Mouse (Mus musculus): ENCODE data around the gene Fkbp5.
"Not testable (repeated sequence)": the region's sequence is repeated elsewhere in the genome, so short reads cannot be mapped to it uniquely, and the experiment has no call there.

Fkbp5 gene

DNA sequence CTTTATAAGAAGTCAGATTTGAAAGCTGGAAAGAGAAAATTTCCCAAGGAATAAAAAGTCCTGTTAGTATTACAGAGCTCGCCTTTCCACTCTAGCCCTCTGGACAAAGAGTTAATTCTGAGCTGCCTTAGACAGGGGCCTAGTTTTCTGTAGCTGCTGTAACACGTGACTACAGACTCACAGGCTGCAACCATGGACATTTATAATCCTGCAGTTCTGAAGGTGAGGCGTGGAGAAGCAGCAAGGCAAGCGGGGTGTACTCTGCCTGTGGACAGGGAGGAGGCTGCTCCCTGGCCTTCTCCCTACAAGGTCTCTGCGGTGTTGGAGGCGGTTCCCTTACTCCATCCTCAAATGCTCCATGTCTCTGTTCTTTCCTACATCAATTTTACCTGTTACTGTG is 64.4 kb downstream of the Fkbp5 start:
- peak; percentile 22 to 70 for DNase-seq

DNA sequence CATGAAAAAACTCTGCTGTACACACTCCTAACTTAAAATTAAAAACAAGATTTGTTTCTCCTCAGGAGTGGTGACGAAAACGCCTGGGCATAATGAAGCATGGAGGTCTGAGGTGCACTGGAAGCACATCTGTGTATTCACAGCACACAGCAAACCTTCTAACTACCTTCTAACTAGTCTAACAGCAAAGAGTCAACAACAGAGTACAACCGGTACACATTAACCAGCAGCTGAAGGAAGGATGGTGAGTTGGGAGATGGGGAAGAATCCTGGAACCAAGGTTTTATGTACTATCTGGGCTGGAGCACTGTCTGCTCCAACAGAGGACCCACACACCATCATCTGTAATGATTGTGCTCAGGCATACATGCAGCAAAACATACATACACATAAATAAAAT is 65.4 kb downstream of the Fkbp5 start:
- DNase-seq, result no peak

DNA sequence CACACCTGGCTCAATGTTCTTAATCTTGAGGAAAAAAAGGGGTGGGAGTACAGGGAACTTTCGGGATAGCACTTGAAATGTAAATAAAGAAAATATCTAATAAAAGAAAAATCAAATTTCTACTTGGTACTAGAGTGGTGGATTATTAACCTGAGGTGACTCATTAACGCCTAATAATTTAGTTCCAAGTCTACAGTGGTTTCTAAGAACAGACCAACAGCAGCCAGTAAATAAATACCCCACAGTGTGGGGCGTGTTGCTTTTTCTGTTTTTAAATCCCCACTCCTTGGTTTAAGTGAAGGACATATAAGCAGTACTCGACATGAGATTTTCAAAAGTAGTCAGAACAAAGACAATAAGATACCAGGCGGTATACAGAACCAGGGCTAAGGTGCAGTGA is 65.8 kb downstream of the Fkbp5 start:
- peak; percentile 32 to 60 for DNase-seq

DNA sequence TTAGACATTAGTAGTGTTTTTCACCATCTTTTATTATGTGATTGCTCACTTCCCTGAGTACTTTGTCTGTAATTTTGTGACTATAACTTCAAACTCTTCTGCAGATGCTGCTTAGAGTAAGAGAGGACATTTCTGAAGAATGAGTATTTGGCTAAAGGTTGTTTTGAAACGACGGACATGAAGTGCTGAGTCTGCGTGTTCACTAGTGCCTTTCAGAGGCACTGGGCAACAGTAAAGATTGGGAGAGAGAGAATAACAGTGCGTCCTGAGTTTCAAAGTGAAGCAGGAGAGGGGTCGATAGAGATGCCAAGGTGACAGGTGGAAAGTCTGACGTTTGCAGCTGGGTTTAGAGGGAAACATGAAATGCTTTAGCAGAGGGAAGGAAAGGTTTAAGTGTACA is 69.1 kb downstream of the Fkbp5 start:
- DNase-seq, result no peak

DNA sequence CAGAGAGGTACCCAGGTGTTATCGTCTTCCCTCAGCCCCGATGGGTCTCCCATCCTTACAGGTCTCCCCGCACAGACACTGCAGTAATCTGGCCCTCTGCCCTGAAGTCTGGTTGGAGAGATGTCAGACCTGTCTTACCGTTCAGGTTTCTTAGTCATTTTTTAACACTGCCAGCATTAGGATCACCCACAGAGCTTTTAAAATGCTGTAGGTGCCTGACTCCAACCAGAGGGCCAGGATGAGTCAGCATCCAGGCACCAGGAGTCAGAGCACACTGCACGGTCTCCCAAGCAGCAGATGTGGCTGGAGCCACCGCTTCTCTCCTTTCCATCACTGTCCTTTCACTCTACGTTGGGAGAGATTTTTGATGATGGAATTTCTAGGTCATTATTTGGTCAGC is 69.5 kb downstream of the Fkbp5 start:
- DNase-seq, result peak; percentile 41 to 64

DNA sequence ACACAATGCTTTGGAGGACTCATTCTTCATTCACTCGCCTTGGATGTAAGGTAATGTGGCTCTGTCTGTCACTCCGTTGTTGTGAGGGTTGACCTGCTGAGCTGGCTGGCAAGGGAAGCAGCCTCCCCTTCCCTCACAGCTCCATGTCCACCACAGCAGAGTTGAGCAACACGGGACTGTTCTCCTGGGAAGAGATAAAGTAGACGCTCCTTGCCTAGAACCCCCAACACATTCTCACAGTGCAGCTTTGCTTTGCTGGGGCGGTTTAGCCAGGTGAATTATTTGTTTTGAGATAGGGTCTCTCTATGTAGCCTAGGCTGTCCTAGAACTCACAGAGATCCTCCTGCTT is 70.5 kb downstream of the Fkbp5 start:
- no peak for DNase-seq

DNA sequence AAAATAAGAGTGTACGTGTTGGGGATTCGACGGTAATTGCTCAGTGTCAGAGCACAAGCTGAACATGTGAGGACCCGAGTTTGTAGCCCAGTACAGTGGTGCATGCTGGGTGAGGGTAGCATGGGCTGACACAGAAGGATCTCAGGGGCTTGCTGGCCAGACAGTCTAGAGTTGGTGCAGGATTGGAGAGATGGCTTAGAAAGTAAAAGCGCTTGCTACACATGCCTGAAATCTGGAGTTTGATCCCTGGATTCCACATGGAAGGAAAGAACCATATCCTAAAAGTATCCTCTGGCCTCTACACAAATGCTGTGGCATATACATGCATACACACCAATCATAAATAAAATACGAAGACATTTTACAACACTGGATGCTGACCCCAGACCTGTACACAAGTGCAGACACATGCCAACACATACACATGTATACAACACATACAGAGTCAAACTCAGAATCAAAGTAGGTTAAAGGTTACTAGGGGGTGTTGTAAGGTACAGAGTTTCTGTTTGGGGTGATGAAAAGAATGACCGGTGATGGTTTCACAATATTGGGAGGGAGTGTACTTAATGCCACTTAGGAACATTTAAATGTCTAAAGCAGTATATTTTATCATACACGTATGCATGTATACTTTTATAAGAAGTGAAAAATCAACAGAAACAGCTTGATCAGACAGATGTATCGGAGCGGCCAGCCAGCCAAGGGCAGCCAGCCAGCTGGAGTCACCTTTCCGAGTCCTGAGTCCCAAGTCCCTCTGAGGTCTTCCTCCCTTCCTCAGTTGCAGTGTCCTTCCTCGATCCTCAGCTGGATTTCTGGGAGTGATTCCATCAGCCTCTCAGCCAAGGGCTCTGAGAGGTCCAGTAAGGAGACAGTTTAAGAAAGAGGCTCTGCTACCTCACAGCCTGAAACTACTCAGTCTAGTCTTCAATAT is 71.2 kb downstream of the Fkbp5 start:
- DNase-seq, result peak; percentile 59 to 74

DNA sequence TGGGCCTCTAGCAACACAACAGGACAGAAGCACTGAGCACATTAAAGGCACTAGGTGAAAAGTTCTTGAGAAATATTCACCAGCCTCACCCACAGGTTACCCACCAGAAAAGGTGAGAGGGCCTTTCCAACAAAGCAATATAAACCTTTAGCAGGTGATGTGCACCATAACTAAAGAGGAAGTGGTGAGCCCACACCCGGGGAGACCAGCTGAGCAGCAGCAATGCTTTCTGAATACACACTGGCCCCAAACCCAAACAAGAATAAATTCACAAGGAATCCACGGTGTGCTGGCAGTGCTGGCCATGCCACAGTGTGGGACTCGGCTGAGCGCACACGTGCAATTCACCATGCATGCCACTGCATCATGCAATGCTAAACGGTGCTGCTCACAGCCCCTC is 74.7 kb downstream of the Fkbp5 start:
- DNase-seq, result no peak

DNA sequence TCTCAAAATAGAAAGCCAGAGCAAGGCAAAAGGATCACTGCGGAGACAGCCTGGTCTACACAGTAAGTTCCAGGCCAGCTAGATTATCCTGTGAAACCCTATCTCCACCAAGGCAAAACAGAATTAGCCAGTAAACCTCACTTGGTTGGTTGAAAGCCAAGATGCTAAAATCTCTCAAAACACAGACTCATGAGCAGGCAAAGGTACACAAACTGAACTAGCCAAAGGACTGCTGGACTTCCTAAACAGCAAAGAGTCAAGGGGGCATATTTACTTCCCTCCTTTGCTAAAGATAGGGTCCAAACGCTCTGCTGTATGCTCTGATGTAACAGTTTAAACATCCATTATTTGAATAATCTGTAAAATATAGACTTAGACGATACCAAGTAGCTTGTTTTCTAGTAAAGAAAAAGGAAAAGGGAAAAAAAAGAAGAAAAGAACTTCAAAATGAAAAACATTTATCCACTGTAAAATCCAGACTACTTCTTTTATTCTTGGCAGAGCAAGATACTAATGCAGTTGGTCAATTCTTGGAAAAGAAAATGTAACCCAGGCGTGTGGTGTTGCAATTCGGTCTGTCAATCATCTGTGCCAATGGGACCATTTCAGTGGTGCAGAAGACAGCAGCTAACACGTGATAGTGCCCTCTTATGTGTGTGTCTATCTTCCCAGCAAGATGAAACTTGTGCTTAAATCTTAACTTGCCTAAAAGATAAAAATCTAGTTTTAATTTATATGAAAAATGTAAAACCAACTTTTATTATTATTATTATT is 78.8 kb downstream of the Fkbp5 start:
- no peak for DNase-seq

DNA sequence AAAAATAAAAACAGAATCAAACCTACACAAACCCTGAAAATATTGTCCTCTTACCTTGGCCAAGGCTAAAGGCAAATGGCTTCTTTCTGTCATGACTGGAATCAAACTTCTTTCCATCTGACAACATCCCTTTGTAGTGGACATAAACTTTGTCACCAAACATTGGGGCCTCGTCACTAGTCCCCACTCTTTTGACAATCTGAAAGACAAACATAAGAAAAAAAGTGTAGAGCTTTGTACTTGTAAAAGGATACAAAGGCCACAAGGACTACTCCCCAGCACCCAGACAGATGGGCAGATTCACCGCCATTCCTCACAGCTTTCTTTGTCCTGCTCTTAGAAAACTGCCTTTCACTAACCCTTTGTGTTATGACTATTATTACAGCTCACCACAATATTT is 79.4 kb downstream of the Fkbp5 start:
- no peak for DNase-seq

DNA sequence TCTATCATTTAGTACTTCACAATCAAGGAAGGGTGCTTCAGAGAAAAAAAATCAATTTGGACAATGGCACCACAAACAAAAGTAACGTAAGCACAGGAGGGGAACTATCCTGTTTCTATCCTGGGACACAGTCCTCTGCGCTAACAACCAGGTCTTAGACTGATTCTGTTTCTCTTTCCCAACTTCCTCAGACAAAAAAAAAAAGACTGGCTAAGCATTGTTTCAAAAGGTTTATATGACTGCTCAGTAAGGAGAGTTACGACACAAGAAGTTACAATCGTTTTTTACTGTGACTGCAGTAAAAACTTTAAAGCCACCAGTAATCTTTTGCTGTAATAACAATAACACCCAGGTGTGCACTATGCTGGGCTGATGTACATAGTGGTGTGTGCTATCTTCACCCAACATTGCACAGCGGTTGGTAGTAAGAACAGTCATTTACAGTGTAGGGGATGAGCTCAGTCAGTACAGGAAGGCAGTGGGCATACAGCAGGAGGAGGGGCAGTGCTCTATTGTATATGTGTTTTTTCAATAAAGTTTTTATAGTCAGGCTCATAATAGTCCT is 82.3 kb downstream of the Fkbp5 start:
- DNase-seq, result no peak

DNA sequence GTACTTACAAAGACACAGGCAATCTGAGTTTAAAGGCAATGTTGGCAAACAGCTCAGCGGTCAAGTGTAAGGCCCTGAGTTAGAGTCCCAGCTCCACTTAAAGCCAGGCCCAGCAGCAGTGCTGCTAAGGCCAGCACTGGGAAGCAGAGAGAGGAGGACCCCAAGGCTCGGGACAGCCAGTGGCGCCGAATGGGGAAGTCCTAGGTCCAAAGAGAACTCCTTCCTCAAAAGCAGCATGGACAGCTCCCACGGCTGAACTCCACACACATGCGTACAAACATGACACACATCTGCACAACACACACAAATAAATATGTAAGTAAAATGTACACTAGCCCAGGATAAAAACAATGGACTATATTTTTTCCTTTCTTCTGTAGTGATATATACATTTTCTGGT is 84.3 kb downstream of the Fkbp5 start:
- DNase-seq, result no peak

DNA sequence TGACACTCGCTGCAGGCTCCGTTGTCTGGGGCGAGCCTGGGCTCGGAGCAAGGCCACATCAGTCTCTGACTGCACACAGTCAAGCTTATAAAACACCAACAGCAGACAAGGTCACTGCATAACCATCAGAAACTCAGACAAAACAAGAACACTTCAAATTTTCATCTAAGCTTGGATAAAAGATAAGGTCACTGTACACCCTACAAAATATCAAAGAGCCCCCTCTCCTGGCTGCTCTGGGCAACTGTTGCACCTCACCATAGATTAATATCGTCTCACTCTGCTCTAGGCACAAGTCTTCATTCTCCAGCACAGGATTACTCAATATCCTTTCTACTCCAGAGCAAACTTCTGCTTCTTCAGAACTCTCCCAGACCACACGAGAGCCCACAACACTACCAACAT is 85.4 kb downstream of the Fkbp5 start:
- no peak for DNase-seq

DNA sequence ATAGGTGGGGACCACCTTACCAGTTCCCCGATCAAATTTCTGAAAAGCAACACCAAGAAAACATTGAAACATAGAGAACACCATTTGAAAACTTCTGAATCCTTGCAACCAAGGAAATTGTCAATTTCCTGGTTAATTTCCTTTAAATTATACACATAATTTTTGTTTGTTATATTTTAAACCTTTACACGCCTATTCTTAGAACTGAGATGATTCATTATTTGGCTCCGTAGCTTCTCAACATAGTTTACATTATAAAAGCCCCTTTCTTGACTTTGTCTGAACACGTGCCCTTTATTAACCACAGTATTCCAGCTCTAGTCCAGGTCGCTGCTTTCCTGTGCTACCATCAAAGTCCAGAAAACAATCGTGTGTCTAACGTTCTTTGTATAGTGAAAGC is 86.3 kb downstream of the Fkbp5 start:
- DNase-seq, result no peak

DNA sequence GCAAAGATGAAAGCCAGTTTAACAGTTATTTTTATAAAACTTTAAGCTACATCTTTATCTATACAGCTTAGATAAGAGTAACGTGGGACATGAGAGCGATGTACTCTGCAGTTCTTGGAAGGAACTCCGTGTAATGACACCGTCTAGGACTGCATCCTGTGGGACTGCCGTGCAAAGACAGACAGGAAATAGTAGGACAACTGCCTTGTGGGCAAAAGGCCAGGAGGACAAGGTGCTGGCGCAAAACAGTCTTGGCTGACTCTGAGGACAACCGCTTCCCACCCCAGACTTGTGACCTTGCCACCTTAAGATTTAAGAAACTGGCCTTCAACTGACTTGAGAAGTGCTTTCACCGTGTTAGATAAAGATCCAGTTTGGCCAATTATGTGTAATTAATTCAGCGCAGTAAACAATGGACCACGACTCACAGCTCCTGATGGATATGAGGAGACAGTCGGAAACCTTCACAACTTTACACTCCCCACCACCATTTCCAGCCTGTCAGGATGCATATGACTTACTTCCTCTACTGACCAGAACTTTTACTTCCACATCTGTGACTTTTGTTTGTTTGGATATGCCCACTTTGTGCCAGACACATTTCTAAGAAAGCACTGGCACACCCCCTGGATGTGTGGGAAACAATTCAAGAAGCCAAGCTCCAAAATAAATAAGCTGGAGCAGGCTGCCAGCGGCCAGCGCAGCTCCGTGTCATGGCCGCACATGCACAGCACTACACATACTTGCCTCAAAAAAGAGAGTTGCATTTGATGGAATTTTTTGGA is 88.7 kb downstream of the Fkbp5 start:
- DNase-seq, result peak; percentile 83 to 90

DNA sequence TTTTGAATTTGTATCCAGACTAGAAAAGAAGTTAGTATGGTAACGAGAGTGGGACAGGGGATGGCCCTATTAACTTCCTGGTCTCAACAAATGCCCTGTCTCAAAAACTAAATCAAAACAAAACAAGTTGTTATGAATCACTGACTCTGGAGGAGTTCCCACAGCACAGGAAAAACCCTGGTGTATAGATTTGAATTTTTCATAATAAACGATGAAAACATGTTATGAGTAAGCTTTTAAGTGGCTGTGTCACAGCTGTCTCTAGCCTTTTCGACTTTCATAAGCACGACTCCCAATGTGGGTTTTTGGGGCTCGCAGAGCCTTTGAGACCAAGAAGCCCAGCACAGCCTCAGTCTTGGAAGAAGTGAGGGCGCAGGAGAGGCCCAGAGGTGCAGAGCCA is 89.7 kb downstream of the Fkbp5 start:
- no peak for DNase-seq

DNA sequence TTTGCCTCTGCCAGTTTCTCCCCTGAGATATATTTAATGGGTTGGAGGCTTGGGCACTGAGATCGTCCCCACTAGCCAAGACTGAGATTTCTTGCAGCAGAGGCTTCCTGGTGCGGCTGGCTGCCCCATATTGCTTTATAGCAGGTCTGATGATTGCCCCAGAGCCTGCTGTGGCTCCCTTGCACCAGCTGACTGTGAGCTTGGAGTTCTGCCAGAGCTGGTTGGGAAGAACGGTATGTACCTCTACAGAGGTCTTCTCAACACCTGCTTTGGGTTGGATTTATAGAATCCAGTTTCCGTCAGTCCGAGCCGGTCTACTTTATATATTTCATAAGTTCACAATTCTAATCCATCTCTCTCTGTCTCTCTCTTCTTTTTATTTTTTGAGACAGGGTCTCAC is 93.0 kb downstream of the Fkbp5 start:
- DNase-seq, result peak; percentile 73 to 90

DNA sequence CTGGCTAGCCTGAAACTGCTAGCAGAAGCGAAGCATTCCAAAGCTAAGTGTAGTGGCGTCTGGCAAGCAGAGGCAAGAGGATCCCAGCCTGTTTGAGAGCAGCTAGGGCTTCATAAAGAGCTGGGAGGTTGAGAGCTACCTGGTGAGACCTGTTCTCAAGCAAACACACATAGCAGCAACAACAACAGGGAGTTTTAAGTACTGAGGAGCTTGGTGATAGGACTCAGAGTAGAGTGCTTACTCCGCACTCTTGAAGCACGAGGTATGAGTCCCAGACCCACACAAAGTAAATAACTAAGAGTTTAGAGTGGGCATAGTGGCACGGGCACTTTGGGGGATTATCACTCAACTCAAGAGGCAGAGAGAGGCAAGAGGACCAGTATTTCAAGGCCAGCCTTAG is 96.3 kb downstream of the Fkbp5 start:
- no peak for DNase-seq

DNA sequence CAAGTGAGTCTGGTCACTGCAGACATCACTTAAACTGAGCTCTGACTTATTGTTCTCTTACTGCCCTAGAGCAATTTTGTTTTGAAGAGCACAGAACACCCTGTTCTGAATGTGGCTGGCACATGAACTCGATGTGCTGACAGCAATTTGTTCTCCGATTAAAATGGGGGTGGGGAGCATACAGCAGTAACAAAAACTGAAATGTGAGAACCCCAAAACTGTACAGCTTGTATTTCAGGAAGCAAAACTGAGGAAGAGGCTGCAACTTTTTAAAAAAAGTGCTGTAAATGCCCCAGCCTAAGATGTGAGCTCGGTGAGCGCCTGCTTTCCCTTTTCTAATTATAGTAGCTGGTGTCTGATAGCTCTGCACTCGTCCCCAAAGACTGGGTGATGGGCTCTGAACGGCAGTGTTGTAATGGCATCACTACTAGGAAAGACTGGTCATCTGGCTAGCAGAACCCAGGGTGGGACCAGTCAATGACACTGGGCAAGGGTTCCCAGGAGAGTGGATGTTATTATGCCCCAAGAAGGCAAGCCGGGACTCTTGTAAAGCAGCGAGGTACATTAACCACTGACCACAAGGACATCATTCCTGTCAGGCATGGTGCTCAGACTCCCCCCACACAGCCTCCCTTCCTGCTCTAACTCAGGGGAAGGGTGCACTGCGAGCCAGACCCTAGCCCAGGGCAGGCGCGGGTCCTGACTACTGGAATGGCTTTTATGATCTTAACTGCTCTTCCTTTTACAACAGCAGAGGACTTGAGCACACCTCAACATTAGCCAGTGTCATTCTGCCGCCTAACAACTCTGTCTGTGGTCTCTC is 96.9 kb downstream of the Fkbp5 start:
- peak in 1 of 2 experiments; percentile 66 for DNase-seq

DNA sequence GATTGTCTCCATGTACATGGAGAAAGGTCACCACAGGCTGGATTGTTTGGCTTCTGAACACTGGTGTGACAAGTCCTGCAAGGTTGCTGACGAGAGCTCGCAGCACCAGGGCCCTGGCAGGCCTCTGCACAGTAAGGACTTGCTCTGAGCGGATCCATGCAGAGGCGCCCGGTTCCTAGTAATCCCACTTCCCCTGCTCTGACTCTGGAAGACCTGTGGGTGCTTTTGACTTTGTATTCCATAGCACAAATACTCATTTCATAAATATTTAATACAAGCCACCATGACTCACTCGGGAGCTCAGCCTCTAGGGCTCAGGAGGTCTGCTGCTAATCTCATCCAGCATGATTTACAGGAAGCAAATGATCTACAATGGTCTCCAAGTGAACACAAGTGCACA is 97.7 kb downstream of the Fkbp5 start:
- peak; percentile 47 to 77 for DNase-seq

DNA sequence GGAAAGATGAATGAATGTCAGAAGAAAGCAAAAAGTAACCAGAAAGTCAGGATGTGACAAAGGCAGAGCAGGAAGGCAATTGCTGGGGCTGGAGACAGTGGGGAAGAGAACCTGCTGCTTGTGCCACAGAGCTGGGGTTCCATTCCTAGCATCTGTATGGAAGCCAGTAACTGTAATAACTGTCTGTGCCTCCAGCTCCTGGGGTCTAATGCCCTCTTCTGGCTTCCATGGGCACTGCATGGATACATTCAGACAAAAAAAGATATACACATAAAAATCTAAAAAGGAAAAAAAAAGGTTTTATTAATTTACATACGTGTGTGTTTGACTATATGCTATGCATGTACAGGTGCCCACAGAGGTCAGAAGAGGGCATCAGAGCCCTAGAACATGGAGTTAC is 98.4 kb downstream of the Fkbp5 start:
- peak in 1 of 2 experiments; percentile 50 for DNase-seq

DNA sequence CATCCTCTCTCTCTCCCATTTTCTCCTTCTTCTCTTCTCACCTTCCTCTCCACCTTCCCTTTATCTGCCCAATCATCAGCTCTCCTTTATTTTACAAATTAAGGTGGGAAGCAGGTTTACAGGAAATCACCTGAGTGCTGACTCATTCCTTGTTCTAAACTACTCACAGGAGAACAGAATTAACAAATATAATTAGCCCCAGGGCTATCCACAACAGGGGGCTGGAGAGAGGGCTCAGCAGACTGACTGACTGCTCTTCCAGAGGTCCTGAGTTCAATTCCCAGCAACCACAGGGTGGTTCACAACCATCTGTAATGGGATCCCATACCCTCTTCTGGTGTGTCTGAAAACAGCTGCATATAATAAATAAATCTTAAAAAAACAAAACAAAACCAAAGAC is 98.8 kb downstream of the Fkbp5 start:
- not testable (repeated sequence) for DNase-seq

All from kidney, postnatal 25 days (tissue).